Mouse (Mus musculus): ENCODE results near the gene Fuom.
A peak's percentile ranks its signal among the peaks of the same experiment; 100 is the strongest.
"Not testable (repeated sequence)": the region's sequence is repeated elsewhere in the genome, so short reads cannot be mapped to it uniquely, and the experiment has no call there.

Fuom gene

DNA sequence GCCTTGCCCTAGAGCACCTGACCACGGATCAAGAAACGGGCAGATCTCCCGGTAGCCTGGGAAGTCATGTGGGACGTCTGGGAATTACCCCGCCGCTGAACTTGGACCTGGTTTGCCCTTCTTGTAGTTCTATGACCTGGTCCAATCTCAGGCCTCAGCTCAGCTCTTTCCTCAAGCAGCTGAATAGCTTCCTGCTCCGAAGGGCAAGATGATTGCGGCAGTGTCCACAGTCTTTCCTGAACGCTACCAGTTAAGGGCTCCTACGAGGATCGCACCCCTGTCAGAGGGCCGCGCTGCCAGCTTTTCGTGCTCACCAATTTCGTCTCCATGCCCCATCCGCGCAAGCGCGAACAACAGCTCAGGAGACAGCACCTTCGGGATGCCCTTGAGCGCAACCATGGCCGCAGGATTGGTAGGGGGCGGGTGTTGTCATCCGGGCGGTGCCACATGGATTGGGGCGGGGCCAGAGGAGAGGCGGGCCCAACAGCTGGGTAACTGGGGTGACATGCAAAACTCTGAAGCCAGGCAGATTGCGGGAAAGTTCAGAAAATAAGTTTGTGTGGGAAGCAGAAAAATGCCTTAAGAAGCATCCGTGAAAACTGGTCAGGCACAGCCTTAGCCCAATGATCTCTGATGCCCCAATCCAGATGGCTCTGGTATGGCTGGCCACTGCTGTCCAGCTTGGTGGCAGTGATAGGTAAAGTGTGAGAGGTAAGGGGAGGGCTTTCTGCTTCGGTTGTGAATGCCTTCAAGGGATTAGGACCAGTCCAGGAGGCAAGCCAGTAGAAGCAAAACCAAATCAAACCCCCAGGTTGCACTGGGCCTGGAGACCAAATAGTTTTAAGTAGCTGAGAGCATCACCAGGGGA is at the start of gene Fuom:
TSS of gene Fuom (minus strand) at position 449 of the 868 bp plus-strand sequence.
- DNase-seq, result peak; percentile 90

DNA sequence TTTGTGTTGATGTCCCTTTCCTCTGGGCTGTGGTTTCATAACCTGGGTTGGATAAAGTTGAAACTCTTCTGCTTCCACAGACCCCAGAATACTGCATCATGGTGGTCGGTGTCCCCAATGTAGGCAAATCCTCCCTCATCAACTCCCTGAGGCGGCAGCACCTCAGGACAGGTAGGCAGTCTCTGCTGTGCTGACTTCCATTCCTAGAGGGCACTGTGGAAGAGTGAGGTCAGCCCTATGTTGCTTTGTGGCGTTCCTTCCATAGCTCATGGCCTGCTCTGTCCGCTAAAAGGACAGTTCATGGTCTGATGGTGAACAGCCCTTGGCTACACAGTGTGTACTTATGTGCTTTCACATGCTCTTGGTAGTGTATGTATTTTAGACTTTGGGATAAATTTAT is 42.3 kb upstream of the Fuom start:
- DNase-seq, result no peak

DNA sequence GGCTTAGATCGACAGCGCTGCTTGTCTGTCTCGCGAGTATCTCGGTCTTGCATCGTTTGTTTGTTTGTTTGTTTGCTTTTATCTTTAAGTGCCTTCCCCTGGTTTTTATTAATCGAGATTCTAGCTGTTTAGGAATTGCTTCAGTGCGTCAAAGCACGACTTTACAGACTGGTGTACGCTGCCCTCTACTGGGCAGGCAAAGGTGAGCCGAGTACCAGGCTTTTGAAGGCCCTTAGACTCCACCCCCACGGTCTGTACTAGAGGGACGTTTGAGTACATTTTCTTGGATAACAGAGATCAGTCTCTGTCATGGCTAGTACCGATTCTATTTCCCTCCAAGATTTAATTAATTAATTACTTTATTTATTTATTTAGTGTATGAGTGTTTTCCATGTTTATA is 39.1 kb upstream of the Fuom start:
- DNase-seq, result peak; percentile 77

- DNase-seq, result no peak
These were observed 35.7 kb upstream of the Fuom start for GRCm38 (mm10) chr7:140138021-140138310.

GRCm38 (mm10) chr7:140137135-140138020 is 35.1 kb upstream of the Fuom start, which contains the start of gene Mtg1:
Mtg1 (plus strand) TSS chr7:140137564.
- DNase-seq, result peak; percentile 95

GRCm38 (mm10) chr7:140135106-140135770 is 33.0 kb upstream of the Fuom start:
- no peak for DNase-seq

GRCm38 (mm10) chr7:140134033-140134432 is 31.8 kb upstream of the Fuom start:
- not testable (repeated sequence) for DNase-seq

- not testable (repeated sequence) for DNase-seq
These were observed 29.9 kb upstream of the Fuom start for GRCm38 (mm10) chr7:140132184-140132583.

DNA sequence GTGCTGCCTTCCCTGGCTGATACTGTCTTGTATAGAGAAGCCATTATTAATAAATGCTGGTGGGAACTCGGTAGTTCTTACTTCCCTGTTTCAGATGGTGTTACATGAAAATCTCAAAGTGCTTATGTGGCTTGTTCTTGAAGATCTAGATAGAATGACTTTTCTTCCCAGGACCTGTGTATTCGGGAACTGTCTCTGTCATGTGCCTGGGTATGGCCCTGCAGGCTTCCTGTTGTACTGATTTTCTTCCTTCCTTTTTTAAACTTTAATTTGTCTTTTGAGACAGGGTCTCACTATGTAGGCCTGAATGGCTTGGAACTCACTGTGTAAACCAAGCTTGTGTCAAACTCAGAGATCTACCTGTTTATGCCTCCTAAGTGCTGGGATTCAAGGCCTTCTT is 25.7 kb upstream of the Fuom start:
- no peak for DNase-seq

GRCm38 (mm10) chr7:140126934-140127333 is 24.7 kb upstream of the Fuom start:
- DNase-seq, result no peak

DNA sequence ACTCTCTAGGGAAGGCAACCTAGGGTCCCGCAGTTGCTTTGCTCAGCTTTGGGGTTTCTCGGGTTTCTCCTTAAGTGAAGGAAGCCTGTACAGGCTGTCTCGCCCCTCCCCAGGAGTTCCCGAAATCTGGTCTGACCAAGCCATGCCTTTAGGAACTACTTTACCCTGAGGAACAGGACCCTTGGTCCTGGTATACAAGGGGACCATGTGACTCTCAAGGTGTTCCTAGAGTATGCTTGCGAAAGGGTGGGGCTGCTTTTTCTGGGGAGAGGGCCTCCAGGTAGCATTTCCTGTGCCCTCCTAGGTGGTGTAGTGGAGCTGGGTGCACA is 23.7 kb upstream of the Fuom start:
- no peak for DNase-seq

DNA sequence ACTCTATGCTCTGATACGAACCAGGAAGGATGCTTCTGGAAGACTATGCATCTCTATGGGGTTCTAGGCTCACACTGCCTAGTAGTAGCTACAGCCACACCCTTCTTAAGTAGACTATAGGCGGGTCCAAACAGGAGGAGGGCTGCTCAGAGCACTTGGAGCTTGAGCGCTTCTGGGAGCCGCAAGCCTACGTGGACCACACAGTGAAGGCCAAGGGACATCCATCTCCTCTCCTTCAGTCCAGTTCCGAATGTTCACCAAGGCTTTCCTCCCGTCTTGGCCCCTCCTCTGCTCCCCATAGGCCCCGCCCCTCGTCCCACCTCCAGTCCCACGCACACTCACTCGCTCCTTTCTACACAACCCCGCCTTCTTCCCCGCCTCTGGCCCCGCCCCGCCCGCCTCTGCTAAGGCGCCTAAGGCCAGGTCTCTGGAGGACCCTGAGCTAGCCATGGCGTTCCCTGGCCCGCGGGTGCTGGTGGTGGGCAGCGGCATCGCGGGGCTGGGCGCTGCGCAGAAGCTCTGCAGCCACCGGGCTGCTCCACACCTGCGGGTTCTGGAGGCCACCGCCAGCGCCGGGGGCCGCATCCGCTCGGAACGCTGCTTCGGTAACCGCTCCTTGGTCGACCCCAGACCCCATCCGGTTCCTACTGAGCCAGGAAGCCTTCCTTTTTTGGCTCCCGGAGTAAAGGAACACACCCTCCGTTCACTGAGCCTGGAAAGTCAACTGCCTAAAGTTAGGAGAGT is 23.2 kb upstream of the Fuom start:
- peak; percentile 94 for DNase-seq

DNA sequence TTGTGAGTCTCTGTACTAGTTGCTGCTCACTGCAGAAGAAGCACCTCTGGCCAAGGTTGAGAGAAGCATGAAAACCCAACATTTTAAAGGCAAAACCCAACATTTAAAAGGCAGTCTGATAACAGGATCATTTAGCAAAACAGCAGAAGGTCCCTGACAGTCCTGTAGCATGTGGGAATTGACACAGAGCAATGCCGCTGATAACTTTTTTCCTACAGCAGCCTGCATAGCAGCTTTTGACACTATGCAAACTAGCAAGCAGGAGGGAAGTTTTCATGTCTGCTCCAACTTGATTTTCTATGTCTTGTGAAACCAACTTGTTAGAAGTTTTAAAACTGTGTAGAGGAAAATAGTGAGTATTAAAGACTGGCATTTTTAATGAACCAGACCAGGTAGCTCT is 22.1 kb upstream of the Fuom start:
- no peak for DNase-seq

DNA sequence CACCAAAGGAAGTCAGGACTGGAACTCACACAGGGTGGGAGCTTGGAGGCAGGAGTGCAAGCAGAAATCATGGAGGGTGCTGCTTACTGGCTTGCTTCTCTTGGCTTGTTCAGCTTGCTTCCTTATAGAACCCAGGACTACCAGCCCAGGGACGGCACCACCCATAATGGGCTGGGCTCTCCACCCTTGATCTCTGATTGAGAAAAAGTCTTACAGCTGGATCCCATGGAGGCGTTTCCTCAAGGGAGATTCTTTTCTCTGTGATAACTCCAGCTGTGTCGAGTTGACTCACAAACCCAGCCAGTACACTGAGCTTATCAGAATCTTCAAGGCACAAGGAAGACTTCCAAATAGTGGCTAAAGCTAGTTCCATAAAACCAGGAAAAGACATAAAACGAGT is 20.5 kb upstream of the Fuom start:
- DNase-seq, result no peak

- no peak for DNase-seq
These were observed 19.2 kb upstream of the Fuom start for GRCm38 (mm10) chr7:140121338-140121910.

- no peak for DNase-seq
These were observed 18.2 kb upstream of the Fuom start for GRCm38 (mm10) chr7:140120484-140120883.

- DNase-seq, result peak; percentile 89
These were observed 14.3 kb upstream of the Fuom start, which contains the start of gene Echs1 for GRCm38 (mm10) chr7:140116329-140117054. Echs1 (minus strand) TSS chr7:140116476.

GRCm38 (mm10) chr7:140115583-140116328 is 13.5 kb upstream of the Fuom start, which contains the start of gene Paox:
Paox (plus strand) TSS chr7:140115799.
- no peak for DNase-seq

DNA sequence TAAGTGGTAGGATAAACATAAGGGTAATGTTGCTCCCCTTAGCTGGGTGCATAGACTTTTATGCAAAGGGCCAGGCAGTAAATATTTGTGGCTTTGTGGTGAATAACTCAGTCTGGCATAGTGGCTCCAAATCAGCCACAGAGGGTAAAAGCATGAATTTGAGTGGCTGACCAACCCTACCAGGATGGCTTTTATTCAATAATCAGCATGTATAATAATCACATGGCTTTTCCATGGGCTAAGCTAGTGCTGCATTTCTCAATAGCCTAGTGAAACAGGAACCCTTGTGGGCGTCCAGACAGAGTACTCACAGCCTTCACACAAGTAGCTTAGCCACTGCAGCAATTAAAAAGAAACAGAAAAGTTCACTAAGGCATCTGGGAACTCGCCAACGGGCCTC is 9.7 kb upstream of the Fuom start:
- DNase-seq, result no peak

DNA sequence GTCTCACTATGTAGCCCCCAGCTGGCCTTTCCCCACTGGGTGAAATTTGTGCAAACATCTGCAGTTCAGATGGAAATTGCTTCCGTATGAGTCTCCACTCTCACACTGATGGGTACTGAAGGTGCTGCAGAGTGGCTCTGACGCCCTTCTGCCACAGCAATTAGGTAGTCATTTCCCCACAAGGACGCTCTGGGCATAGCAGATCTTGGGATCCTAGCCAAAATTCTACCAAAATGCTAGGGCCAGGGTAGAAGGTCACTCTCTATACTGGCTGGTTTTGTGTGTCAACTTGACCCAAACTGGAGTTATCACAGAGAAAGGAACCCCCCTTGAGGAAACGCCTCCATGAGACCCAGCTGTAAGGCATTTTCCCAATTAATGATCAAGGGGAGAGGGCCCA is 1.8 kb upstream of the Fuom start:
- no peak for DNase-seq

DNA sequence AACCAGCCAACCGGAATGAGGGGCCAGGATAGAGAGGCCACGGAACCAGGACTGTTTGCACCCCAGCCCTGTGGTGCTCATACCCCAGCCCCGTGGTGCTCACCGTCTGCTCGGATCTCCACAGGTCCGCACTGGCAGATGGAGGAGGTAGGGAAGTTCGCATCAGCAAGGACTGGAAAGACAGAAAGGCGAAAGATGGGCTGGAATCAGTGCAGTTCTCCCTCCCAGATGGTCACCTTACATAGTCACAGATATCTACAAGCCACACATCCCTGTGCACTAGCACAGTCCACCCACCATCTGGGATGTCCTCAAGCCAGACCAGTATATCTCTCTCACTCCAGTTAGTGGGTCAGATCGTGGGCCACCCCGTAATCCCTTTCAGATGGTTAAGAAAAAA is 743 bp downstream of the Fuom start:
- DNase-seq, result no peak
